Mouse (Mus musculus) left cerebral cortex, postnatal 36 days (tissue): Measurements from ENCODE around the gene Mtm1. TPM values are rescaled to one million over a fixed set of nuclear protein-coding genes. Genes with fewer than 3 reads are reported as not detected.
A peak's percentile ranks its signal among the peaks of the same experiment; 100 is the strongest.

Experiments used
- DNase-seq, 2 experiments: peaks; one replicate each; pipeline ENCODE4 v3.0.0; 2021 to 2022; ENCODE audit warnings: low spot score in 2 of 2, mixed read lengths in 1 of 2
- intact Hi-C: fragments of 180-260 bp; cut with DNase I; formaldehyde crosslinking; loops from one replicate; pipeline ENCODE4 v1.15.1; 2025
- total RNA-seq, 2 experiments: library from RNA; stranded (reverse); gene quantifications; 2 replicates each; pipeline ENCODE4 v1.2.3; 2021

Gene Mtm1
- 1 to 10 TPM; 6.2 to 8.2 TPM for total RNA-seq

DNA sequence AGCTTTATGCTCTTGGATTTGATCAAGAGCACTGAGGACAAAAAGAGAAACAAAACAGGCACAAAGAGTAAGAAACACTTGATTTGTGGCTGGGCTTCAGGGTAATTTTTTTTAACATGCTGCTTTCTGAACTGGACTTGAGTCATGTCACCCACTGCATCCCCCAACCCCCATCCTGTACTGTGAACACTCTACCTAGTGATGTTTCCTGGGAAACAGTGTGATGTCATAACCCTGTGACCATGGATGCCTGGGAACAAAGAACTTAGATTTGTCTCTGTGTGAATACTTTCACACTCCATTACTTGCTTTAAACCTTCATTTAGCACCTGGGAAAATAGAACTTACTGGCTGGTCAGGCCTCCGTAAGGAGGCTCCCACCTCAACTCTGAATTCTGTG is at the start of gene Mtm1:
Mtm1 (plus strand) TSS at position 301 of the 400 bp plus-strand sequence.
- intact Hi-C loops, result no loop called here
- no peak for DNase-seq

DNA sequence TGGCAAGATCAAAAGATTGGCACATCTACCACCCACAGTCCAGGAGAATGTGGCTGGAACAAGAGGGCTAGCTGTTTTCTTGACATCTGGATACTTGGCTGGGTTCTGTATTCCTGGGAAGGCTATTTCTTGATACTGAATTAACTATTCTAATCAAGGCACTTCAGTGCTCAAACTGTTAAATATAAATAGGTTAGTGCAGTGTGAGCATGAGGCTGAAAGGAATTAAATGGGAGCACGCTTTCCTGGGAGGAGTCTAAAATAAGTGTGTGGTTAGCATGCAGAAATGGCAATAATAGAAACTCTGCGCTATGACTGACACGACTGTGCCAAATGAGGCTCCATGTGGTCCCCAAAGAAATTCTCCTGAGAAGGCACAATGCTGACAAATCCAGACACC is 29.0 kb upstream of the Mtm1 start:
- intact Hi-C loops, result no loop called here
- no peak for DNase-seq

DNA sequence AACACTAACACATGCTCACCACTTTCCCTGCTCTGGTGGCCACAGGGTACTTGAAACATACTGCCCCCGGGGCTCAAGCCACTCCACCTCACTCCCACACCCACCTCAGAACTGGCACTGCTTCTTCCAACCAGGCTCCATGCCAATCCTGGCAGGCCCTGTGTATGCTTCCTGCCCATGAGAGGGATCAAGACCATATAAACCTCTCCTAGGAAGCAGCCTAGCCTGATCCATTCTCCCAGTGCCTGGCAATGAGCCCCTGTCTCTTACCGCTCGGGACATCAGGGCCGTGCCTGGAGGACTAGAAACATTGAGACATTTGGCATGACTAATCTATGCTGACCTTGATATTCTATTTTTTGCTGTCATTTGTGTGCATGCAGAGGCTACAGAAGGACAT is 26.9 kb upstream of the Mtm1 start:
- no peak for DNase-seq
- intact Hi-C loops, result no loop called here

DNA sequence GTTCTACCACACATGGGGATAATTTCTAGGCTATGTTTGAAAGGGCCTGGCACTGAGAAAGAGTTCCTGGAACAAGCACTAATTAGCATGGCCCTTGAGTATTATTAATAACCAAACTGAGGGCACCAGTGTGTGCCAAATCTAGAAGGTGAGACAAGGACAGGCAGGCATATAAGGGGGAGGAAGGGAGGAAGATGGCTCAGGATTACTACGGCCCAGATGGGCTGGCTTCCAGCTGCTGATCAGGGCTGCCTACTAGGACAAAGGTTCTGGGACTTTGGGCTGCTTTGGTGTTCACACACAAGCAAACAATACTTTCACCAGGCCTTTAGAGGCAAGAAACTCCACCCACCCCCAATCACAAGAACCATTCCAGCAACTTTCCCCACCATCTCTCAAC is 24.2 kb upstream of the Mtm1 start:
- DNase-seq, result no peak
- intact Hi-C loops, result no loop called here

DNA sequence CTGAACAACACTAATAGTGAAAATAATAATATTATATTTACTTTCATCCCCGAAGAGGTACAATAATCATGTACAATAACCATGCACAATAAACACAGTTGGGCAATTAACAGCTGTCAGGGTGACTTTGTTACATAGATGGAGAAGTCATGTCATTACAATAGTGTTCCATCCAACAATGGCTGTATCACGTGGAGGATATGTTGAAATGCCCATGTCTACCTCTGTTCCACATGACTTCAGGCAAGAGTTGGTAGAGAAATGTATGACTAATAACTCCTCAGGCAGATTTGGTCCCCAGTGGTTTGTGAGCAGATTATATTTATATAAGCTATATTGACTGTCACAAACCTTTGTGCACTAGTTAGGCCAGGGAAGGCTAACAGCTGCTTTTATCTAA is 5.8 kb upstream of the Mtm1 start:
- DNase-seq, result no peak
- intact Hi-C loops, result no loop called here

DNA sequence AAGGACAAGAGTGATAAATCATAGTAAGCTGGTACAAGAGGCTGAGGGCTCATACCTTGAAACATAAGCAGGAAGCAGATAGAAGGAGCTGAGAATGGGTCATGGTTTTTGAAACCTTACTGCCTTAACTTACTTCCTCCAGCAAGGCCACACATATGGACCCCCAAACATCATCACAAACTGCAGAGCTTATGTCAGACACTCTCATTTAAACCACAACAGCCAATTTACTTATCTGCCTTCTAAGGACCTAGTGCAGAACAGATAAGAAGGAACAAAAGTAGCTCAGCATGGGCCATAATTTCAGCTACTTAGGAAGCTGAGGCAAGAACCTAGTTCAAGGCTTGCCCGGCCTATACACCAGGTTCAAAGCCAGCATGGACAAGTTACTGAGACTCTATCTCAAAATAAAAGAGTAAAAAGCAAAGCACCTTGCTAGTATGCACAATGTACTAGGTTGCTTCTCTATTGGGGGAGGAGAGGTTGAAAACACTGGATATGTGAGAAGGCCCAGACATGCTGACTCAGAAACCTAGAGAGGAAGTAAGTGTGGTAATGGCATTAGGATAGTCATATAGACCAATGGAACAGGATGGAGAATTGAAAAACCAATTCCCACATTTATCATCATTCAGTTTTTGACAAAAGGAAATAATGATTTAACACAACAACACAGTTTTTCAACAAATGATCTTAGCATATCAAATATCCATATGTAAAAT is 4.6 kb upstream of the Mtm1 start:
- no peak for DNase-seq
- intact Hi-C loops, result no loop called here

DNA sequence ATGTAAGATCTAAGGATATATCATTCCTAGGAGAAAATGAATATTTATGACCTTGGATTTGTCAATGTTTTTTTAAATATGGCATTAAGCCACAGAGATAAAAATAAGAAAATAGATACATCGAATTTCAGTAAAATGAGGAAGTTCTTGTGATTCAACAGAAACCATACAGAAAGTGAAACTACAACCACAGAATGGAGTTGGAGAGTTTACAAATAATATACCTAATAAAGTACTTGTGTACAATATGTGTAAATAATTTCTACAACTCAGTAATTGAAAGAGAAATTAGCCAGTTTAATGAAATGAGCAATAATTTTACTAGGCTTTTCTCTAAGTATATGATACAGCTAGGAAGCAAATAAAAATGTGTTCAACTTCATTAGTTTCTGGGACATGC is 4.0 kb upstream of the Mtm1 start:
- DNase-seq, result no peak
- intact Hi-C loops, result no loop called here

DNA sequence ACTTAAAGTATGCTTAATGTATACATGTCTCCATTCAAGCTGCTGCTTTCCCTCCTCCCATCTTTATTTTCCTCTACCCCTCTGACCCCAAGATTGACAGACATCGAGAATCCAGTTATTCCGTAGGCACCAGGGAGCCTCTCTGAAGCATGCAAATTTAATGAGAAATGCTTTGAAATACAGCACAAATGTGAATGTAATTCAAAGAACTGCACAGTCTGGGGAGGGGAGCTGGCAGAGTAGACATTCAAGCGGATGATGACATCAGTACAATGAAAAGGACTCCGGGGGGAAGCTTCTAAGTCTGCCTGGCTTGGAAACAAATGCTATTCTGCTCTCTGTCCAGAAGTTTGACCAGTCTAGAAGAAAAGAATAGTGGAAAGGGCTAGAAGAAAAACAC is 2.3 kb downstream of the Mtm1 start:
- DNase-seq, result no peak
- intact Hi-C loops, result no loop called here

DNA sequence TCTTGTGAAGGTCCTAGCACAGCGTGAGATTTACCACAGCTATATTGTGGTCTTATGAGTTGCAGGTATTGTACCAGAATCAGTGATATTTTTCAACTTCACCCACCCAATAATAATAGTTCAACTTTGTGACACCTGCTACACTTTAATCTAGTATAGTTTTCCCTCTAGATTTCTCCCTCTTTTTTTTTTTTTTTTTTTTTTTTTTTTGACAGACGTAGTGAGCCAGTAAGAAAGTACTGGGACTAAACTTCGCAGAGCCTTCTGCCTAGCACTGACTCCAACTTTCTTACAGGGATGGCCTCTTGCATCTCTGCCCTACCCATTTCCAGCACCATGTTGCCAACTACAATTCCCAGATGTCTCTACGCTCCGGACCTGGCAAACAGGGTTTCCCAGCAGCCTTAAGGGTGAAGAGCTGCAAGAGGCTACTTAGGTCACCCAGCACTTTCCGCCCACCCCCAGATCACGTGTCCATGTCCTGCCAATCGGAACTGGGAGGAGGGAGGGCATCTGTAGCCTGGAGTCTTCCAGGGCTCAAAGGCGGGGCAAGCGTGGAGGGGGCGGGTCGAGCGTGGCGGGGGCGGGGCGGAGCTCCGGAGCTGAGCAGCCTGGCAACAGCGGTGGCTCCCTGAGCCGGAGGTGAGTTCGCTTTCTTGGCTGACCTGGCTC is 4.0 kb downstream of the Mtm1 start:
- intact Hi-C loops, result loop anchor here (5.0 kb wide), 1 partner anchor 162 kb away; the partner anchor contains the start of gene Mamld1
- DNase-seq, result peak; percentile 71 to 75

DNA sequence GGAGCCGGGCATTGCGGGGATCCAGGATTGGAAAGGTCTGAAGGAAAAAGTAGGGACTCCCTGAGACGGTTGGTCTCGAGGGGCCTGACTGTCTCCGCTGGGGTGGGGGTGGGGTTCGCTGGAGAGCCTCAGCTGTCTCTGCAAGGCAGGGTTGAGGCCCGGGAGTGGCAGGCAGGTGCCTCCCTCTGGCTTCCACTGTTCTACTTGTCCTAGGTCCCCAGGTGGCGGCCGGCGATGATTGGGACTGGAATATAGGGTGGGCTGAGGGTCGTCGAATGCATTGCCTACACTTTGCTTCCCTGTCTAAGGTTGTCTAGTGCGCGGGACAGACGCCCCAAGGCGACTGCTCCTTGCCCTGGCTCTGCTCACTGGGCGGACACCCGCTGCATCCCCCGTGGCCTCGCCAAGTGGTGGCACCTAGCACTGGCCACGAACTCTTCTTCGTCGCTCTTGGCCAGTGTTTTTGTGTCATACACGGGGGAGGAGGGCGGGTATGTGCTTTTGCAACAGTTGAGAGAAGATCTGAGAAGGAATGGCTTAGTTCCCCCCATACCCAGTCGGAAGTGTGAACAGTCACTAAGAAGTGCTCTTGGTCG is 4.6 kb downstream of the Mtm1 start:
- intact Hi-C loops, result loop anchor here (5.0 kb wide), 1 partner anchor 163 kb away; the partner anchor contains the start of gene Mamld1
- DNase-seq, result no peak

DNA sequence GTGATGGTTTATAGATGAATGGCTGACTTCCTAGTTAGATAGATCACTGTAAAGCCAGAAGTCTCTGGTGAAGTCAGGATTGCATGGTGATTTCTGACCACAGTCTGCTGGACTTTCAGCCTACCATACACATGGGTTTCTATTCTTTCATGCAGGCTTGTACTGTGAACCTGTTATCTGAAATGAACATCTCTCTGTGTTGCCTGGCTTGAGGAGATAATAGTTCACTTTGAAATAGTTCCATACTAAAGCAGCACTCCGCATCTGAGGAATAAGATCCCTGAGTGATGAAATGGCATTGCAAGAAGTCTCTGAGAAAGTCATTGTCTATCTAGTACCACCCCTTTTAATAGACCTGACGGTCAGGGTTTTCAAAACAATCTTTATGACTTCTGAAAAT is 6.3 kb downstream of the Mtm1 start:
- intact Hi-C loops, result loop anchor here (5.0 kb wide), 1 partner anchor 165 kb away; the partner anchor contains the start of gene Mamld1
- no peak for DNase-seq

DNA sequence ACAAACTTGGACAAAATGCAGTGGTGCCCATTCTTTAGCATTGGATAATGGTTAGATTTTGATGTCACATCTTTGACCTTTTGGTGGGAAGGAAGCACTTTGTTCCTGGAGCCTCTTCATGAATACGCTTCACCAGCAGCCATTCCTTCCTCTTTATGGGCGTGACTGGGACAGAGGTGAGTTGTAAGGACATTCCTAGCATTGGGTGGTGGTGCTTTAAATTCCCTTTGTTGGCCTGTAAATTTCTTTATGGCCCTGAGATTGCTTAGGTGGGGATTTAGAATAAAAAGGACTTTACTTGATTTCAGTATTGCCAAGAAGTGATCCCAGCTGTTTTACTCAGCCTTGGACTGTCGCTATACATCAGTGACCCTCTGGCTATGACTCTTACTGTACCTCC is 8.3 kb downstream of the Mtm1 start:
- no peak for DNase-seq
- intact Hi-C loops, result loop anchor here (5.0 kb wide), 1 partner anchor 167 kb away; the partner anchor contains the start of gene Mamld1

DNA sequence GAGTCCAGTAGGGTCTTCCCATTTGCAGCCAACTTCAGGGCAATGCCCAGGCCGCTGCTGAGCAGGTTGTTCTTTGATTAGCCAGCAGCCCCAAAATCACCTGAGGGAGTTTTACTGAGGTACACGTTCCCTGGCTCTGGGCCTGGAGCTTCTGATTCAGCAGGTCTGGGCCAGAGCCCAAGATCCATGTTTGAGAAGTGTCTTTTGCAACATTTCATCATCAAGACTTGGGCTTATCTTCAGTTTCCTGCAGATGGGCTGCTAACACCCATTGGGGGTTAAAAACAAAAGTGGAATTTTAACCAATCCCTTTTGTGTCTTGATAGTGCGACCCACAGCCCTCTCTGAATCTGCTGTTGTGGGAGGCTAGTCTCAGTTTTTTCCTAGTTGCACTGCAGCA is 10.3 kb downstream of the Mtm1 start:
- peak in 1 of 2 experiments; percentile 3 for DNase-seq
- intact Hi-C loops, result no loop called here

DNA sequence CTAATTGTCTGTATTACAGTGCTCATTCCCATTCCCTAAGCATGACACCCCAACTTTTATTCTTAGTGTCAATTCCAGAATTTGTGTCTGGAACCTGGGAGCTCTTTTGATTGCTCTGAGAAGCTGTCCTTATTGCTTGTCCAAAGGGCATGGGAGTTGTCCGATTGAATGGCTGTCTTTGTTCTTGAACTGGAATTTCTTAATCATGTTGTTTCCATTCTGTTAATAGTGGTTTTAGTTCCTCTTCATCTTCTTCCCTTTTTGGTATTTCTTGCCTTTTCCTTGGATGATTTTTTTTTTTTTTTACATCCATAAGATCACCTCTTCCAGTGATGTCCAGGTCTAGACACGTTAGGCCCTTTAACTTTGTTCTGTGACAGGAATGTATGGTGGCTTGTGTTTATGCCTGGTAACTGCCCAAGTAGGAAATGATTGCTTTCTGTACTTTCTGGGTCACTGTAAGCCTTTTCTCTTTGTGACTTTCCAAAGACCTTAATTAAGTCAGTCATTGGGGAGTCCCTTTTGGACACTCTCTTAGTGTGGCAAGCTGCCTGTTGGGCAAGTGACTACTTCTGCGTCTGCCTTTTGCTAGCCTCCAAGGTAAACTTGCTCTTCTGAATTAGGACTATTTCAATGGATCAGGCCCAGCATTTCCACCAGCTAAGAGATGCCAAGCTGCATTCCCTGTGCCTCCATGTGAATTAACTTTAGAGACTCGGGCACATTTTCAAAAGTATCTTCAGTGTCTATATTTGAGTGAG is 12.3 kb downstream of the Mtm1 start:
- DNase-seq, result no peak
- intact Hi-C loops, result no loop called here

DNA sequence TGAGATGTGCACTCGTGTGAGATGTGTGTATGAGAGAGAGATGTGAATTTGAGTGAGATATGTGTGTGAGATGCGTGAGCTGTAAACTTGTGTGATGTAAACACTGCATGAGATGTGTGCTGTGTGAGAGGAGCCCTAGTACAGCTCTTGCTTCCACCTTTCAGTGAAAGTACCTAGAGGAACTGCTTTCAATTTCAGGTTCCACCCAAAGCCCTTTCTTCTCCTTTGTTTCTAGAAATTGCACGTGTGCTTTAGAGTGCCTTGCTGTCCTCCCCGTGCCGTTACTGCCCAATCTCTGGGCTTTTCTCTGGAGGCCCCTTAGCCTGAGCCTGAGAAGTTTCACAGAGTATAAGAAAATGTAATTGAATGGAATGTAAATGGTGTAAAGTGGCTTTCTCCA is 16.3 kb downstream of the Mtm1 start:
- intact Hi-C loops, result no loop called here
- DNase-seq, result no peak

DNA sequence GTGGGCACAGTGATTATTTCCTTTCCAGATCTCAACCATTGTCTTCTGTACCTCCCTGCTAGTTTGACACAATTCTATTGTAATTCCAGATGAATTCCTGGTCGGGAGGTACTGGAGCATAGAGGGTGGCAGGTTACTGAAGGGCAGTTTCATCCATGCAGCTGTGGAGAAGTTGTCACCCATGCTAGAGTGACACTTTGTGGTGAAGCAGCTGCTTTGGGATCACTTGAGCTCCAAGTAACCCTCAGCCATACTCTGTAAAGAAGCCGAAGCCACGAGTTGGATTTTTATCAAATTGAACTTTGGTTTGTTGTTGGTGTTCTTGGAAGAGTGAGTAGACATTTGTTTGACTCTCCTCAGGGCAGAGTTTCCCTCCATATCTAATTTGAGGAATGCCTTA is 17.6 kb downstream of the Mtm1 start:
- intact Hi-C loops, result no loop called here

DNA sequence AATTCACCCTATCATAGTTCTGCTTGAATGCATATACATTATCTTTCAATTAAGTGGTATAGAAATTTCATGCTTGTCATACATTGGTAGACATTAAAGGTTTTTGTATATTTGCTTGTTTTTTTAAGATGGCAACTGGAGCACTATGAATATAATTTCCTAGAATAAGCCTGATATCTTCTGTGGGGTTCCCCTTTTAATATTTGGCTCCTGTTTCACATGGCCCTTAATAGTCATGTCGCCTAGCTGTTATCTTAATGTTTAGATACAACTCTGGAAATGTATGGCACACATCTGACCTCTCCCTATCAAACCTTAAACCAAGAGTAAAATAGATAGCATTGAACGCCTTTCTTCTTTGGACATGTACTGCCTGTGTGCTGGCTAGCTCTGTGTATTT is 20.3 kb downstream of the Mtm1 start:
- intact Hi-C loops, result no loop called here
- no peak for DNase-seq

More for the DNA sequence above, 17.6 kb downstream of the Mtm1 start:
- no peak for DNase-seq

DNA sequence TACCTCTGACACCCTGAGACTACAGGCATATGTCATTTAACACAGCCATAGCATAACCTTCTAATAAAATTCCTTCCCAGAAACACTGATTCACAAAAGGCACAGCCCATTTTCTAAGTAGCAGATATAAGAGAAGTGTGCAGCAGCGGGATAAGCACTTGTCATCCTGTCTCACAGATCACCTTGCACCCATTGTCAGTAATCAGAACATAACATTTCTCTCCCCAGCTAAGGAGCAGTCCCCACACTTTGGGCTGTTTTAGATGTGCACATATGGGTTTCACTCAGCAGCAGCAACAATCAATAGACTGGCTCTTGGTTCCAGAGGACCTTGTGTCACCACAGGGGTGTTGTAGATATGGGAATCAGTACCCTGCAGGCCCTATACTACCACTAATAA is 45.9 kb downstream of the Mtm1 start:
- intact Hi-C loops, result no loop called here
- no peak for DNase-seq

DNA sequence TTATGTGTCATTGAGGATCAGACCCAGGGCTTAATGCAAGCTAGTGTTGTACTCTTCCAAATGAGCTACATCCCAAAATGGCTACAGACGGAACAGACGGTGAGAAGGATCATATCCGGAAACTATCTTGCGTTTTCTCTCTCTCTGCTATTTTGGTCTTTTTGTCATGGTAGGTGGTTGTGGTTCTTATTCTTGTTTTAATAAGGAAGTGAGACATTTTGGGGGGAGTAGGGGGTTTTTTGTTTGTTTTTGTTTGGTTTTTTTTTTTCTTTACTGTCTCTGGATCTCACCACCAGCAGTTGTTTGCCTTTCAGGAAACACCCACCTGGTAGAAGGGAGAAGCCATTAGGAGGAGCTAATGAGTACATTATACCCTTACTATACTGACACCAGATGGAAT is 50.3 kb downstream of the Mtm1 start:
- intact Hi-C loops, result no loop called here
- DNase-seq, result no peak

DNA sequence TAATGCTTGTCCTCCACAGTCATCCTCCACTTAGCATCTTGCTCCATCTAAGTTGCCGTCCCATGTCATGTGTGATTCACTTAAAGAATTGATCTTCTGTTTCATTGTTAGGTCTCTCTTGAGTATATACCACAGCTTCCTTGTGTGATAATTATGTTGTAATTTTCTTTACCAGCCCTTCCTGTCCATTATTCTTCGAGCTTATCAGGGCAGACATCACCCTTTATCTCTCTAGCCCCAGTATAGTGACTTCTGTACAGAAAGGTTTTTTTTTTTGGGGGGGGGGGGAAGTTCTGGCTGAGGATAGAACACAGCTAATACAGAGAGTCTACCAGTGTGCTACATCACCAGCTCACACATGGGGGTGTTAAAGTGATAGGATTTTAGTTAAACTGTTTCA is 53.7 kb downstream of the Mtm1 start:
- intact Hi-C loops, result no loop called here
- no peak for DNase-seq
